Mouse (Mus musculus) spleen, adult 12 weeks (tissue): ENCODE data around the gene Hoxa1.

Experiments
- DNase-seq: peaks from one replicate; pipeline ENCODE4 v3.0.0; 2022; ENCODE audit warnings: low spot score

The Hoxa1 gene

DNA sequence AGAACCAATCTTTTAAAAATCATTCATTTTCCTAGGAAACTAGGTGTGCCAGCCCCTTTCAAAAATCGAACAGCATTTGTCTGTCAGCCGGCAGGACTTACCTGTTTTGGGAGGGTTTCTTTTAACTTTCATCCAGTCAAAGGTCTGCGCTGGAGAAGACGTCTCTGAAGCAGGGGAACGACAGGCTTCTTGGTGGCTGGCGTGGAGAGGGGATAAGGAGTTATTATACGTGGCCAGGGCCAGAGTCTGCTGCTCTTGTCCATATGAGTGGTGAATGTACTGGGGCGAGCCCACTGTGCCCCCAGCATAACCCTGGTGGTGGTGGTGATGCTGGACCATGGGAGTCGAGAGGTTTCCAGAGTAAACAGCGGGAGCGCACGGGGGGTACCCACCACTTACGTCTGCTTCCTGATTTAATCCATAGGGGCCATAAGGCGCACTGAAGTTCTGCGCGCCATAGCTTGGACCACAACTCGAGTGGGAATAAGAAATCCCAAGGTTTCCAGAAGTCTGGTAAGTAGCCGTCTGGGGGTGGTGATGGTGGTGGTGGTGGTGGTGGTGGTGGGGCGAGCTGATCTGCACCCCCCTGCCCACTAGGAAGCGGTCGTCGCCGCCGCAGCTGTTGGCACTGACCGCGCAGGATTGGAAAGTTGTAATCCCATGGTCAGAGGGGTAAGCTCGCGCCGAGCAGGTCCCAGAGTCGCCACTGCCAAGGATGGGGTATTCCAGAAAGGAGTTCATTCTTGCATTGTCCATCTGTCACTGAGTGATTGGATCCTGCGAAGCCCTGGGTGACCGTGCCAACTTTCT, 446 bp downstream of the Hoxa1 start:
- DNase-seq: no peak

GRCm38 (mm10) chr6:52156551-52157200, 1.4 kb downstream of the Hoxa1 start:
- DNase-seq: no peak

DNA sequence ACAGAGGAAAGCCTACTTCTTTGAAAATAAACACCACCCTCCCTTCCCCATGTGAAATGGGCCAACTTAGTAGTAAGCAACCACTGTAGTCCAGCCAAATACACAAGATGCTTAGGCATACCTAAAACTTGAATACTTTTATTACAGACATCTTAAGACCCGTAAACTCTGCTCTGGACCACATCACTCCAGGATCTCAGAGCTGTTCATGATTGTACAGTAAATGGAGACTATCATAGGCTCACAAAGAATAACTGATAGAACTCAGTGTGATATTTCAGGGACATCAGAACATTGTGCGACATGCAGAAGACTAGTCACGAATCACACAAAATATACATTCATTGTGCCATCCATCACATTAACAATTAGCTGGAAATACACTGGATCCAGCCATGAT, 2.6 kb downstream of the Hoxa1 start:
- DNase-seq: no peak

DNA sequence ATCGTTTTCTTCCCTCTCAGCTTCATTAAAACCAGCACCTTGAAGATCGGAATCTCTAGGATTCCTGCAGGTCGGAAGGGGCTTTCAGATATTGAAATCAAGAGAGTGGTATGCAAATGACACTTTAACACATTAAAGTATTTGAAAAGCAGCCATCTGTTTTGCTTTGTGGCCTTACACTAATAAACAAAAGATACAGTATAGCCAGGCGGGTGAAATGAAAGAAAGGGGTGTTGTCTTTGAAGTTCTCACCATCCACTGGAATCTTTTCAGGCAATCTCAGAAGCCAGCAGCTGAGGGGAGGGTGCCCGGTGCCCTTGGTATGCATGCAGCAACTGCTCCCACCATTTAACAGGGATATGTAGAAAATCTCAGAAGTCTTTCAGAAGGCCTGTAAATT, 4.1 kb downstream of the Hoxa1 start:
- DNase-seq: no peak

DNA sequence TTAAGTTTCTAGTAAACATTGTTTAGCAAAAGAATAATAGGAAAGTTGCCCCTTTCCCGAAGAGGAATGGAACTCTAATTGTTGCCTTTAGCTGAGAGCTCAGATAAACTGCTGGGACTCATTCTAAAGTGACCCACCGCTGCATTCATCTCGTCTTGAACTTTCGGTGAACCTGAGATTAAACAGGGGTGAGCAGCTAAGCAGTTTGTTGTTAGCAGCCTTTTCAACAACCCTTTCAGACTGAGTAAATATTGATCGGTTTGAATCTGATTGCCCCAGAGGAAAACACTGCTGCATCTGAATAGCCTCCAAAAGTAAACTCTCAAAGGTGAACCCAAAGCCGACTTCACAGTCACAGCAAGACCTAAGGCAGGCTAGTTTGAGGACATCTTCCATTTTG, 4.8 kb downstream of the Hoxa1 start:
- DNase-seq: no peak

DNA sequence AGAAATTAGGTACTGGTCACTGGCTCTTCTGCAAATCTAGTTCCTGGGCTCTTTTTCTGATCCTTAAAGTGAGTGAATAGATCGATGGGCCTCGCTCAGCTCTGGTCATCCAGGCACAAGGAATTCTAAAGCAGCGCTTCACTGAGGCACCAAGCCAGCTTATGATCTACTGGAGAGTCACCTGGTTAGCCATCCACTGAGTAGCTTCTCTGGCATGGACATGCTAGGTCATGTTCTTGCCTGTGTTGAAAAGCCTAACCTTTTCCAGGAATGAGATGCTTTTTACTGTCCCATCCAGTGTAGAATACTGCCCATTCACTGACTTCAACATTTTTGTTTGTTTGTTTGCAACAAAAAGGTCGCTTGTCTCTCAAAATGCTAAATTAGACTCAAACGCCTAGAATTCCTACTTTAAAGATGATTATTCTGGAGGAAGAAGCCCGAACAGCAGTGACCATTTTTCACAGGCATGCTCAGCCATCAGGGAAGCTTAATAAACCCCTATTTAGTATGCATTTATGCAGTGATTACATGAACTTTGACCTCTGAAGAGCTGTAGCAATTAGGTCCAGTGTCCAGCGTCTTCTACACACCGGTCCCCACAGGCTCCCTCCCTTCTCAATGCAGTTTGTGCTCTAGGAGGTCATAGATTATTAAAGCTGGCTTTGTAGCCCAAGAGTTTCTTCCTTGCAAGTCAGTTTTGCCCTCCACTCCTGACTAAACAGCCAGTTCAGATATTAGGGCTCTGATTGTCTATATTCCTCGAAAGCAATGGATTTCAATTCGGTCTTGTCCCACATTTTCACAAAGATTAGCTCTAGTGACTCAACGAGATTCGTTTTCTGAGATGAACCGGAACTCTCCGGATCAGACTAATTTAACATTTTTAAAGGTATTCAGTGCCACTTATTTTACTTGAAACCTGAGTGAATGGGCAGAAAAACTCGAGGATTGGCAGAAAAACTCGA, 5.6 kb downstream of the Hoxa1 start:
- no peak for DNase-seq

DNA sequence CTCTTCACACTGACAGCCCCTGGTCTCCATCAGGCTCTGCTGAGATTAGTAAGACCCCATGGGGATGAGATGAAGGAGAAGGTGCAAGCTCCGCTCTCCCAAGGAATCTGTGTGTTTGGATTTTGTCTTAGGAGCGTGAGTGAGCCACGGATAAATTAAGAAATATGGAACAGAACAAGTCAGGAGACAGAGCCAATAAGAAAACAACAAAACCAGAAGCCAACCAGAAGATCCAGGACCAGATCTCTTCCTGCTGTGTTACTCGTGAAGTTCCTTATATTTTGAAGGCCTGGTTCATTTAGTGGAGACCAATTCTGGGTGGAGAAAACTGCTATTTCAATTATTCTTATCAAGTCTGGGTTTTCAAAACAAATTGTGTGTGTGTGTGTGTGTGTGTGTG, 6.5 kb downstream of the Hoxa1 start:
- DNase-seq: no peak

DNA sequence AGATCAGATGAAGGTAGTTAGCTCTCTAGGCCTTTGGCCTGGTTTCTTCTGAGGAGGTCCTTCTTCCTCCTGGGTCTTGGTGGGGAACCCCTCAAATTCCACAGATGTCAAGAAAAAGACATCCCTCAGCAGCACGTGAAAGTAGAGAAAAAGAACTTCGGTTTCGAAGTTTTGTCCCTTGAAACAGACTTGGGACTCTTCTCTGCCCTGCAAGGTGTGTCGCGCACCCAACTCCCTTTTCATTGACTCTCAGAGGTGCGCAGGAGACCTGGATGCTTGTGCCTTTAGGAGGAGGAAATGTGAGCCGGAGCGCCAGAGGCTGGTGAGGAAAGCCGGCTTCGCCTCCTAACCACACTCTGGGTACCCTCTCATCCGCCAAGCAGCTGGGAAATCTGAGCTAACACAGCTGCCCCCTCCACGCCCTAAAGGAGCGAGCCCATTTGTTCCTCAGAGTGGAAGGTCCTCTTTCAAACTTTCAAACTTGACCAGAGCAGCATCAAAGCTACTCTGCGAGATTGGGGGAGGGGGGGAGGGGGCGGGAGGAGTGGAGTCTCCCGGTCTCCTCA, 7.6 kb downstream of the Hoxa1 start:
- DNase-seq: no peak

DNA sequence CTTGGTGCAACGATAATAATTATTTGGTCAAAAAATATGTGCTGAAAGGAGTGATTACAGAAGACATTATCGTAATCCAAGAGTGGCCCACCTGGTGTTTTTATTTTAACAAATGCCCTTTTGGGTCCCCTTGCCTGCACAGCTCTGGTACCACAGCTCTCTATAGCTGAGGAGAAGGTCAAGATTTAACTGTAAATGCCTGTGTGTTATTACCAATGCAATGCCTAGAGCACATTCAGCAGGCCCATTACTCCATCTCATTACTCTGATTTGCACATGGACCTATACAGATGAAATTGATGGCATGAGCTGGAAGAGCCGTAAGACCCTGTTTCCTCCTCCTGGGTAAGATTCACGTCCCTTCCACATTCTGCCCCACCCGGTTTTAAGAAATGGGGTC, 19.0 kb downstream of the Hoxa1 start:
- no peak for DNase-seq

DNA sequence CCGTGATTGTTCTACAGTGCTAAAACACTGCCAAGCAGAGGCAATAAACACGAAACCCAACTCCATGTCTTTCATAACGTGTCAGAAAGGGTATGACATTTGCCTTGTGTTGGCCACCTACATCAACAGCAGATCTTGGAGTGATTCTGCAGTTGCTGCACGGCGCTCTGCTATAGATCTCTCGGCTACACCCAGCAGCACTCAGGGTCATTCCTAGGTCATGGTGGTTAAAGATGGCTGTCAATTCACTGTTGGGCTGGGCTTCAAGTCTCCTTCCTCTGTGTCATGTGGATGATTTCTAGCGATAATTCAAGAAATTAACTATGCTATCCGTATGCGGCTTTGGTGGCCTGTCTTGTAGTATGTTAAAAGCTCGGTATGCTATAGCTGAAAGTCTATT, 19.5 kb downstream of the Hoxa1 start:
- no peak for DNase-seq

DNA sequence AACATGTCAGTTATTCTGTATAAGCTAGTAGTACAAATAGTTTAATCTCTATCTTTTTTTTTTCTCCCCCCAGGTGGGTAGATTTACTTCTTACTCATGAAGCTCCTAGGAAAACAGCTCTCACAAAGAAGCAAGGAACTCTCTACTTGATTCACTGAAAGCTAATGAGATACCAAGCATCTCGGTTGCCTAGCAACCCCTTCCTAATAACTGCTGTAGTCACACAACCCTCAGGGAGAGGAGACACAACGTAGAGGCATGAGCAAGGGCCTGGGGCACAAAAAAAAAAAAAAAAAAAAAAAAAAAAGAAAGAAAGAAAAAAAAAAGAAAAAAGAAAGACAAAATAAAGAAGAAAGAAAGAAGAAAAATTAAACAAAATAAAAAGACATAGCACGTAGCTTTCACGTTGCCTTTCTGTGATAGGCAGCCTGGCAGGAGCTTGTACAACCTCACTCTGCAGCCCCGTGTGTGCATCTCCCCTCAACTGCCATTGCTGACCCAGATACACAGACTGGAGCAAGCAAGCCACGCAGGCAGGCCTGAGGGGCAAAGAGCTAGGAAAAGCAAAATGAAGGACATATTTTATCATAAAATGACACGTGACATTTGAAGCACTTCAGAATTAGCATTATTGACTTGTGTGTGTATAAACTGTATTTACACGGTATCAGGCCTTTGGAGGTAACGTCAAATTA, 20.1 kb downstream of the Hoxa1 start:
- DNase-seq: no peak

DNA sequence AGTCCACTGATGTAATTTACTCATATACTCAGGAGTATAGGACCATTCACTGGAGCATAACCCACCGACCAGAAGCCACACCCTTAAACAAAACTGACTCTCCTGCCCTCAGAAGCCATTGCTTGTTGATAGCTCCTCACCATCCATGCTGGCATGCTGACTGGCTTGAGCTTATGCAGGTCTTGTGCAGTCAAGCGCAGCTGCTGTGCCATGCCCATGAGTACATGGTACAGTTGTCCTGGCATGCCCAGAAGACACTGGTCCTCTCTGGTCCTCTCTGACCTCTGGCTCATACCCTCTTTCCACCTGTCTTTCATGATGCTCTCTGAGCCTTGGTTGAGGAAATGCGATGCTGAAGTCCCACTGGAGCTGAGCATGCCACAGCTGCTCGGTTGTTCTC, 34.4 kb downstream of the Hoxa1 start:
- no peak for DNase-seq

DNA sequence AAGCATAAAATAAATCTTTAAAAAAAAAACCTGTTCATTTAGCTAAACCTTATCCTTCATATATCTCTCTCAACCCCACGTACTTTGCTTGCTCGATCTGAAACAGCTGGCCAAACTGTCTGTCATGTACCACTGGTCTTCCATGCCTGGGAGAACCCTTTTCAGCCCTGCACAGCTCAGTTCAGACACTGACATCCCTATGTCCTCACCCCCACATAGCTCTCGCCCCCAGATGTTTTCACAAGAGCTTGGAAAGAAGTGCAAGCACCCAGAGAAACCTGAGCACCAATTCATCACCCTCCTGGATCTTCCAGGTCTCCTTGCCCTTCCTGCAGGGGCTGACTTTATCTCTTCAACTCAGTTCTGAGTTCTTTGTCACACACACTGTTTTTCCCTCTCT, 36.9 kb downstream of the Hoxa1 start:
- DNase-seq: no peak

DNA sequence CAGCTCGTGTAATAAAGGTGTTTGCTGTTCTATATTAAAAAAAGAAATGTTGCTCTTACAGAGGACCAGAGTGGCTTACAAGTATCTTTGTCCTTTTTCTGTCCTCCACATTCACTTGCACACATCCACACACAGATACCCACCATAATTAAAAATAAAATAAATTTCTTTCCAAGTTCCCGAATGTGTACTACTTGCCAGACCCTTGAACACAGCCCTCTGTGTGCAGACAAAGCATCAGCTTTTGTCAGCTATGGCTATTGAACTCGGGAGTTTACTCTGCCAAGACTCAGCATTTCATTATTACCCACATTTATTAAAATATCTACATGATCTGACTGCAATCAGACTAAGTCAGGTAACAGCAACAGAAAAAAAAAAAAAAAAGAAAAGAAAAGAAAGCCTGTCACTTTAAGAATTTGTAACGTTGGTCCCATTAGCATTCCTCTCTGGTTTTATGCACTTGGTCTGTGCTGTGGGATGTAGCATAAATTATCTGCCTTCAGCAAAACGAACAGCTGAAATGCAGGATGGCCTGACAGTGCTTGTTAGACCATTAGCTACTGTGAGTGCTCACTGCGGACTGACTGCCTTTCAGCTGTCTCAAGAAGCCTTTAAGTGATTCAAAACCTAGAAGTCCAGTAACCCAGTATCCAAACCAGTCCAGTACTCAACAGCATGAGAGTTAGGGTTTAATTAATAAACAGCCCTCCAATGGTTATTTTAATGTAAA, 39.0 kb downstream of the Hoxa1 start:
- no peak for DNase-seq

DNA sequence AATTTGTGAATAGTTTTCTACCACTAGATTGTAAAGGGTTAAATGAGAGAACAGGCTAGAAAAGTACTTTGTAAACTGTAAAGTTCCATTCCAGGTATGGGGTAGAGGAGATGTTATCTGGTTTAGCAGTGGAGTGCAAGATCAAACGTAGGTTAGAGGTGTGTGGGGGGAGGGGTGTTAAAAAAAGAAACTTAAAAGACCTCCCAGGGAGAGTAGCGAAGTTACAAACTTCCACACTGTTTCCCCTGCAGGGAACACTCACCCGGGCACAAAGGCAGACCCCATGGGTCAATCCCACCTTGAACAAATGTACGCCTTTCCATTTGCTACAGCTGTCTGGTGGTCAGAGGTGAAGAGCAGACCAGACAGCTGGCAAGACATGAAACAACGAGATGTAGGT, 42.2 kb downstream of the Hoxa1 start:
- DNase-seq: no peak

DNA sequence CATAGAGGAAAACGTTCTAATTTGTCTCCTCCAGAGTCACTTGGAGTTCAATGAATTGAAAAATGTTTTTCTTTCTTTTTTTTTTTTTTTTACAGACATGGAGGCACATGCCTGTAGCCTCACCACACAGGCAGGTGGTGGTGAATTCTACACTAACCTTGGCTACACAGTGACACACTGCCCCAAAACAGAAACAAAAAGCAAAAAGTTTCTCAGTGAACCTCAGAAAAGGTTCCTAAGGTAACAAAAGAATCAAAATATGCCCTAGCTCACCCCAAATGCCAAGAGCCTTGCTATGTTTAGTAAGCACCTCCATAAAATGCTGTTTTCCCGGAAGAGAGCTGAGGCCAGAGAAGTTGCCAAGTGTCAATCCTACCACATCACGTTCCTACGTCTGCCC, 46.3 kb downstream of the Hoxa1 start:
- no peak for DNase-seq

- DNase-seq: no peak
Measured at GRCm38 (mm10) chr6:52107400-52107799, 50.7 kb downstream of the Hoxa1 start.

DNA sequence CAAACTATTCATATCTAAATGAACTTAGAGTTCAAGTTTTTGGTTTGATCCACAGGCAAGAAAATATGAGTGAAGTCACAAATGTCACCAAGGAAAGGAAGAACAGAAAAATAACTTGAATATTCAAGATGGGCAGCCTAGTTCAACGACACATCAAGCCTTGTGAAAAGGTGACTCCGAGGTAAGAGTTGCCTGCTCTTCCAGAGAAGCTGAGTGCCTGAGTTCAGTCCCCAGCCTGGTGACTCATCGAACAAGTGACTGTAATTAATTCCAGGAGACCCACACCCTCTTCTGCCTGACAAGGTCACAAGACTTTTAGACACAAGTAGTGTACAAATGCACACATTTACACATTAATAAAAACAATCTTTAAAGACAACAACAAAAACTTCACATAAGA, 51.4 kb downstream of the Hoxa1 start:
- no peak for DNase-seq

GRCm38 (mm10) chr6:52106178-52106577, 51.9 kb downstream of the Hoxa1 start:
- DNase-seq: no peak
